Mouse (Mus musculus) inflammation-experienced regulatory T-cells (primary cell): Measurements from ENCODE around the gene Olfr385. TPM values are rescaled to one million over a fixed set of nuclear protein-coding genes. Genes with fewer than 3 reads are reported as not detected.

ENCODE experiments used
- polyA plus RNA-seq, 2 experiments: library from polyadenylated mRNA; unstranded; fragments of 100-300 nt; shearing (Covaris generic); gene quantifications; one replicate each; pipeline ENCODE4 v1.2.1; 2017

The Olfr385 gene
- polyA plus RNA-seq: under 1 TPM in 1 of 2 experiments, not detected in 1; 0.10 TPM

GRCm38 (mm10) chr11:73592908-73593307 lies at the start of gene Olfr385:
Gene Olfr385, minus strand, starts transcription at chr11:73593008.

GRCm38 (mm10) chr11:73598294-73598693 lies 5.5 kb upstream of the Olfr385 start, which contains the start of gene Olfr384:
Gene Olfr384, plus strand, starts transcription at chr11:73598594.

Other genes with a start within 250 kb of the Olfr385 start
- gene Olfr20, start 242.2 kb downstream of the Olfr385 start, polyA plus RNA-seq: under 1 TPM in 1 of 2 experiments, not detected in 1; 0.10 TPM
- gene Olfr376, start 221.8 kb downstream of the Olfr385 start, polyA plus RNA-seq: not detected
- gene Olfr1, start 193.4 kb downstream of the Olfr385 start, polyA plus RNA-seq: under 1 TPM in 1 of 2 experiments, not detected in 1; 0.44 TPM
- gene Olfr378, start 164.5 kb downstream of the Olfr385 start, polyA plus RNA-seq: not detected
- not detected for gene Olfr380, start 135.5 kb downstream of the Olfr385 start, polyA plus RNA-seq
- not detected for gene Olfr381, start 101.4 kb downstream of the Olfr385 start, polyA plus RNA-seq
- gene Olfr382, start 75.8 kb downstream of the Olfr385 start, polyA plus RNA-seq: not detected
- gene Olfr384, start 5.6 kb upstream of the Olfr385 start, polyA plus RNA-seq: not detected
- gene Zfp735, start 95.8 kb upstream of the Olfr385 start, polyA plus RNA-seq: not detected
- under 1 TPM in 1 of 2 experiments, not detected in 1; 0.18 TPM for gene Olfr389, start 187.7 kb upstream of the Olfr385 start, polyA plus RNA-seq
- under 1 TPM; 0.14 to 0.53 TPM for gene Olfr390, start 190.0 kb upstream of the Olfr385 start, polyA plus RNA-seq
- gene Olfr391-ps, start 210.0 kb upstream of the Olfr385 start, polyA plus RNA-seq: under 1 TPM in 1 of 2 experiments, not detected in 1; 0.27 TPM
- under 1 TPM in 1 of 2 experiments, not detected in 1; 0.08 TPM for gene Olfr392, start 224.0 kb upstream of the Olfr385 start, polyA plus RNA-seq